Mouse (Mus musculus): ENCODE measurements around the gene Slc6a2.

Gene Slc6a2

GRCm38 (mm10) chr8:92959779-92960178, at the start of gene Slc6a2:
TSS of gene Slc6a2 (plus strand) at chr8:92960079.
- no peak for DNase-seq (ENCODE audit: low read depth, low spot score)

GRCm38 (mm10) chr8:92911477-92911876, 48.4 kb upstream of the Slc6a2 start:
- no peak for DNase-seq (ENCODE audit: low read depth, low spot score)

GRCm38 (mm10) chr8:92913396-92913795, 46.5 kb upstream of the Slc6a2 start:
- DNase-seq (ENCODE audit: low read depth, low spot score), result no peak

GRCm38 (mm10) chr8:92916082-92916481, 43.8 kb upstream of the Slc6a2 start:
- DNase-seq (ENCODE audit: low read depth, low spot score), result no peak

- no peak for DNase-seq (ENCODE audit: low read depth, low spot score)
These were observed 38.1 kb upstream of the Slc6a2 start for GRCm38 (mm10) chr8:92921768-92922167.

- DNase-seq (ENCODE audit: low read depth, low spot score), result no peak
These were observed 30.9 kb upstream of the Slc6a2 start for GRCm38 (mm10) chr8:92928986-92929385.

- DNase-seq (ENCODE audit: low read depth, low spot score), result peak; percentile 33
These were observed 21.8 kb upstream of the Slc6a2 start for GRCm38 (mm10) chr8:92938056-92938455.

- DNase-seq (ENCODE audit: low read depth, low spot score), result no peak
These were observed 10.8 kb upstream of the Slc6a2 start for GRCm38 (mm10) chr8:92949071-92949470.

- DNase-seq (ENCODE audit: low read depth, low spot score), result no peak
These were observed 9.1 kb upstream of the Slc6a2 start for GRCm38 (mm10) chr8:92950639-92951371.

GRCm38 (mm10) chr8:92954044-92954443, 5.8 kb upstream of the Slc6a2 start:
- no peak for DNase-seq (ENCODE audit: low read depth, low spot score)

GRCm38 (mm10) chr8:92960451-92960911, 602 bp downstream of the Slc6a2 start:
- no peak for DNase-seq (ENCODE audit: low read depth, low spot score)

GRCm38 (mm10) chr8:92961088-92961487, 1.2 kb downstream of the Slc6a2 start:
- no peak for DNase-seq (ENCODE audit: low read depth, low spot score)

- DNase-seq (ENCODE audit: low read depth, low spot score), result no peak
These were observed 4.7 kb downstream of the Slc6a2 start for GRCm38 (mm10) chr8:92964556-92964955.

GRCm38 (mm10) chr8:92972949-92973348, 13.1 kb downstream of the Slc6a2 start:
- no peak for DNase-seq (ENCODE audit: low read depth, low spot score)

GRCm38 (mm10) chr8:92976656-92977055, 16.8 kb downstream of the Slc6a2 start:
- no peak for DNase-seq (ENCODE audit: low read depth, low spot score)

GRCm38 (mm10) chr8:92982491-92982890, 22.6 kb downstream of the Slc6a2 start:
- no peak for DNase-seq (ENCODE audit: low read depth, low spot score)

GRCm38 (mm10) chr8:92984376-92984775, 24.5 kb downstream of the Slc6a2 start:
- DNase-seq (ENCODE audit: low read depth, low spot score), result peak; percentile 64

GRCm38 (mm10) chr8:92996840-92997239, 37.0 kb downstream of the Slc6a2 start:
- DNase-seq (ENCODE audit: low read depth, low spot score), result peak; percentile 66

GRCm38 (mm10) chr8:92998600-92998999, 38.7 kb downstream of the Slc6a2 start:
- peak; percentile 83 for DNase-seq (ENCODE audit: low read depth, low spot score)

GRCm38 (mm10) chr8:93010286-93010685, 50.4 kb downstream of the Slc6a2 start:
- DNase-seq (ENCODE audit: low read depth, low spot score), result peak; percentile 89

- peak; percentile 76 for DNase-seq (ENCODE audit: low read depth, low spot score)
These were observed 51.6 kb downstream of the Slc6a2 start for GRCm38 (mm10) chr8:93011439-93011838.

- no peak for DNase-seq (ENCODE audit: low read depth, low spot score)
These were observed 52.3 kb downstream of the Slc6a2 start for GRCm38 (mm10) chr8:93012226-93012625.

GRCm38 (mm10) chr8:93014300-93014699, 54.4 kb downstream of the Slc6a2 start:
- no peak for DNase-seq (ENCODE audit: low read depth, low spot score)

- no peak for DNase-seq (ENCODE audit: low read depth, low spot score)
These were observed 61.9 kb downstream of the Slc6a2 start for GRCm38 (mm10) chr8:93021738-93022137.

Data from 3T3-L1 (cell line).